Mouse (Mus musculus) liver, embryonic 15.5 days (tissue): Measurements from ENCODE around the gene Hoxc11. TPM values are rescaled to one million over a fixed set of nuclear protein-coding genes. Genes with fewer than 3 reads are reported as not detected.

Experiments used
- ATAC-seq: fragments of 200-750 bp; cut with Nextera tagmentation; 2 replicates; pipeline ENCODE4 v1.8.0; 2017; ENCODE audit warnings: moderate number of reproducible peaks, mild to moderate bottlenecking, moderate library complexity; ENCODE audit not compliant: insufficient read depth
- H3K27ac ChIP-seq: fragments of 300-500 bp; sonication (generic); replicated peaks from 2 replicates; pipeline ENCODE4 v1.5.1; 2015; ENCODE audit warnings: mild to moderate bottlenecking, inconsistent platforms
- H3K27me3 ChIP-seq: fragments of 300-500 bp; sonication (generic); 2 replicates; pipeline ENCODE4 v1.6.1; 2015; ENCODE audit warnings: mild to moderate bottlenecking, inconsistent platforms
- H3K36me3 ChIP-seq: fragments of 300-500 bp; sonication (generic); replicated peaks from 2 replicates; pipeline ENCODE4 v1.6.1; 2015; ENCODE audit warnings: moderate library complexity, mild to moderate bottlenecking, inconsistent platforms
- H3K4me1 ChIP-seq: fragments of 300-500 bp; sonication (generic); replicated peaks from 2 replicates; pipeline ENCODE4 v1.6.1; 2015; ENCODE audit warnings: inconsistent platforms
- H3K4me2 ChIP-seq: fragments of 300-500 bp; sonication (generic); 2 replicates; pipeline ENCODE4 v1.6.1; 2015; ENCODE audit warnings: moderate library complexity, mild to moderate bottlenecking, inconsistent platforms
- H3K4me3 ChIP-seq: fragments of 300-500 bp; sonication (generic); replicated peaks from 2 replicates; pipeline ENCODE4 v1.5.1; 2015; ENCODE audit warnings: mild to moderate bottlenecking, inconsistent platforms
- H3K9ac ChIP-seq: fragments of 300-500 bp; sonication (generic); 2 replicates; pipeline ENCODE4 v1.6.1; 2015; ENCODE audit warnings: moderate library complexity, mild to moderate bottlenecking, inconsistent platforms
- H3K9me3 ChIP-seq: fragments of 300-500 bp; sonication (generic); replicated peaks from 2 replicates; pipeline ENCODE4 v1.6.1; 2016; ENCODE audit warnings: inconsistent platforms
- WGBS: fragments of 180-500 bp; shearing (Covaris S2); methylation state at CpG from one replicate; pipeline ENCODE4 v1.1.7; 2015; ENCODE audit warnings: mixed read lengths; ENCODE audit not compliant: insufficient replicate concordance; 5-methylcytosine and 5-hydroxymethylcytosine counted together
- polyA plus RNA-seq: library from polyadenylated mRNA; unstranded; fragments of >200 nt; fragmentation: Nextera tagmentation; extraction: Ambion mirVana; gene quantifications from 2 replicates; pipeline ENCODE4 v1.2.1, GENCODE M21; 2015

The Hoxc11 gene
- polyA plus RNA-seq, 1 experiment from 2014 or later, result not detected

- no peaks in the 10 kb centered on the region for H3K9me3 ChIP-seq
- no peak for ATAC-seq
- 3% methylated on average over 79 of the region's 88 CpGs for WGBS
- peaks cover 97% of the 10 kb centered on the region for H3K27me3 ChIP-seq
- H3K9ac ChIP-seq, result no peak within 1 kb of the TSS
- H3K4me2 ChIP-seq, result no peak within 1 kb of the TSS
- no peaks in the 10 kb centered on the region for H3K36me3 ChIP-seq
- H3K27ac ChIP-seq, result no peak within 1 kb of the TSS
- no peak within 1 kb of the TSS for H3K4me3 ChIP-seq
- H3K4me1 ChIP-seq, result no peaks in the 10 kb centered on the region
These were observed 32.9 kb upstream of the Hoxc11 start, which contains the start of gene Hoxc13 for GRCm38 (mm10) chr15:102921053-102922011. Gene Hoxc13 (plus strand): TSS chr15:102921103.

- no peak for ATAC-seq
- WGBS, result 0% methylated on average over 24 of the region's 24 CpGs
- Histone ChIP-seq H3K4me1 (no peaks in the 10 kb centered on the region), H3K9ac (no peak overlapping the region), H3K4me3 (no peak overlapping the region), H3K9me3 (no peaks in the 10 kb centered on the region), H3K27me3 (peaks cover 97% of the 10 kb centered on the region), H3K27ac (no peak overlapping the region), H3K4me2 (no peak overlapping the region), H3K36me3 (no peaks in the 10 kb centered on the region)
These were observed 32.2 kb upstream of the Hoxc11 start for GRCm38 (mm10) chr15:102922012-102922362.

GRCm38 (mm10) chr15:102922636-102923500, 31.4 kb upstream of the Hoxc11 start:
- no peaks in the 10 kb centered on the region for H3K4me1 ChIP-seq
- no peak for ATAC-seq
- no peak overlapping the region for H3K4me2 ChIP-seq
- H3K36me3 ChIP-seq, result no peaks in the 10 kb centered on the region
- H3K27ac ChIP-seq, result no peak overlapping the region
- no peaks in the 10 kb centered on the region for H3K9me3 ChIP-seq
- WGBS, result 10% methylated on average over 6 of the region's 6 CpGs
- peaks cover 97% of the 10 kb centered on the region for H3K27me3 ChIP-seq
- no peak overlapping the region for H3K4me3 ChIP-seq
- H3K9ac ChIP-seq, result no peak overlapping the region

- 2% methylated on average over 40 of the region's 40 CpGs for WGBS
These were observed 27.1 kb upstream of the Hoxc11 start for GRCm38 (mm10) chr15:102927032-102927645.

GRCm38 (mm10) chr15:102931706-102932358, 22.4 kb upstream of the Hoxc11 start:
- H3K4me3 ChIP-seq, result no peak overlapping the region
- peaks cover 100% of the 10 kb centered on the region for H3K27me3 ChIP-seq
- H3K4me2 ChIP-seq, result no peak overlapping the region
- H3K36me3 ChIP-seq, result no peaks in the 10 kb centered on the region
- H3K9me3 ChIP-seq, result no peaks in the 10 kb centered on the region
- no peaks in the 10 kb centered on the region for H3K4me1 ChIP-seq
- H3K9ac ChIP-seq, result no peak overlapping the region
- 2% methylated on average over 23 of the region's 23 CpGs for WGBS
- ATAC-seq, result no peak
- no peak overlapping the region for H3K27ac ChIP-seq

More at GRCm38 (mm10) chr15:102927032-102927645, 27.1 kb upstream of the Hoxc11 start:
- Histone ChIP-seq H3K4me3 (no peak overlapping the region), H3K4me1 (no peaks in the 10 kb centered on the region), H3K27ac (no peak overlapping the region), H3K9ac (no peak overlapping the region), H3K9me3 (no peaks in the 10 kb centered on the region), H3K4me2 (no peak overlapping the region), H3K27me3 (peaks cover 97% of the 10 kb centered on the region), H3K36me3 (no peaks in the 10 kb centered on the region)
- ATAC-seq, result no peak

- H3K27me3 ChIP-seq, result peaks cover 100% of the 10 kb centered on the region
- no peaks in the 10 kb centered on the region for H3K9me3 ChIP-seq
- H3K4me2 ChIP-seq, result no peak overlapping the region
- H3K36me3 ChIP-seq, result no peaks in the 10 kb centered on the region
- H3K4me1 ChIP-seq, result 0 out of 2 replicates have a peak, but pooled peaks cover 2% of the 10 kb centered on the region
- ATAC-seq, result no peak
- WGBS, result 4% methylated on average over 12 of the region's 12 CpGs
- H3K4me3 ChIP-seq, result no peak overlapping the region
- H3K27ac ChIP-seq, result no peak overlapping the region
- no peak overlapping the region for H3K9ac ChIP-seq
These were observed 19.8 kb upstream of the Hoxc11 start for GRCm38 (mm10) chr15:102934438-102934837.

- Histone ChIP-seq H3K27me3 (peaks cover 100% of the 10 kb centered on the region), H3K27ac (no peak overlapping the region), H3K36me3 (no peaks in the 10 kb centered on the region), H3K9ac (no peak overlapping the region), H3K9me3 (no peaks in the 10 kb centered on the region), H3K4me1 (0 out of 2 replicates have a peak, but pooled peaks cover 2% of the 10 kb centered on the region), H3K4me3 (no peak overlapping the region), H3K4me2 (no peak overlapping the region)
- ATAC-seq, result no peak
- WGBS, result 1% methylated on average over 27 of the region's 27 CpGs
These were observed 19.3 kb upstream of the Hoxc11 start for GRCm38 (mm10) chr15:102934897-102935296.

- Histone ChIP-seq H3K4me1 (0 out of 2 replicates have a peak, but pooled peaks cover 2% of the 10 kb centered on the region), H3K4me2 (no peak within 1 kb of the TSS), H3K9me3 (no peaks in the 10 kb centered on the region), H3K27ac (no peak within 1 kb of the TSS), H3K4me3 (no peak within 1 kb of the TSS), H3K9ac (no peak within 1 kb of the TSS), H3K36me3 (no peaks in the 10 kb centered on the region), H3K27me3 (peaks cover 100% of the 10 kb centered on the region)
- ATAC-seq, result no peak
- 2% methylated on average over 31 of the region's 31 CpGs for WGBS
These were observed 17.8 kb upstream of the Hoxc11 start, which contains the start of gene Hoxc12 for GRCm38 (mm10) chr15:102936279-102936972. Gene Hoxc12 (plus strand): TSS chr15:102936757.

GRCm38 (mm10) chr15:102937036-102937666, 17.1 kb upstream of the Hoxc11 start:
- Histone ChIP-seq H3K36me3 (no peaks in the 10 kb centered on the region), H3K4me1 (0 out of 2 replicates have a peak, but pooled peaks cover 2% of the 10 kb centered on the region), H3K9ac (no peak overlapping the region), H3K4me3 (no peak overlapping the region), H3K27ac (no peak overlapping the region), H3K9me3 (no peaks in the 10 kb centered on the region), H3K4me2 (no peak overlapping the region), H3K27me3 (peaks cover 100% of the 10 kb centered on the region)
- WGBS, result 2% methylated on average over 50 of the region's 50 CpGs
- no peak for ATAC-seq
